Mouse (Mus musculus) lung, postnatal 0 days (tissue): ENCODE data around the gene Ctrl. TPM values are rescaled to one million over a fixed set of nuclear protein-coding genes. Genes with fewer than 3 reads are reported as not detected.

Source experiments
- ATAC-seq: fragments of 200-750 bp; cut with Nextera tagmentation; 2 replicates; pipeline ENCODE4 v1.8.0; 2017; ENCODE audit warnings: moderate library complexity
- DNase-seq: peaks from one replicate; pipeline ENCODE4 v3.0.0-alpha.2; 2016; ENCODE audit warnings: low spot score
- H3K27ac ChIP-seq: fragments of 300-500 bp; sonication (generic); 2 replicates; pipeline ENCODE4 v1.5.1; 2014; ENCODE audit warnings: antibody characterized with exemption, mild to moderate bottlenecking, low read length, mixed read lengths
- H3K27me3 ChIP-seq: fragments of 300-500 bp; sonication (generic); replicated peaks from 2 replicates; pipeline ENCODE4 v1.6.1; 2014; ENCODE audit warnings: low read length, mixed read lengths; ENCODE audit not compliant: insufficient read depth
- H3K36me3 ChIP-seq: fragments of 300-500 bp; sonication (generic); 2 replicates; pipeline ENCODE4 v1.6.1; 2014; ENCODE audit warnings: low read length, mixed read lengths; ENCODE audit not compliant: insufficient read depth
- H3K4me1 ChIP-seq: fragments of 300-500 bp; sonication (generic); 2 replicates; pipeline ENCODE4 v1.6.1; 2014; ENCODE audit warnings: antibody characterized with exemption, low read depth, low read length, mixed read lengths; ENCODE audit not compliant: insufficient read depth
- H3K4me2 ChIP-seq: fragments of 300-500 bp; sonication (generic); replicated peaks from 2 replicates; pipeline ENCODE4 v1.6.1; 2014; ENCODE audit warnings: low read depth, mild to moderate bottlenecking, low read length, moderate library complexity, mixed read lengths
- H3K4me3 ChIP-seq: fragments of 300-500 bp; sonication (generic); 2 replicates; pipeline ENCODE4 v1.5.1; 2014; ENCODE audit warnings: low read depth, low read length
- H3K9ac ChIP-seq: fragments of 300-500 bp; sonication (generic); replicated peaks from 2 replicates; pipeline ENCODE4 v1.6.1; 2014; ENCODE audit warnings: low read depth, mild to moderate bottlenecking
- H3K9me3 ChIP-seq: fragments of 300-500 bp; sonication (generic); 2 replicates; pipeline ENCODE4 v1.6.1; 2016; ENCODE audit warnings: low read length, mixed read lengths
- CTCF ChIP-seq: IDR thresholded peaks from 2 replicates; pipeline ENCODE4 v1.5.1; 2016; ENCODE audit warnings: antibody characterized with exemption, mild to moderate bottlenecking
- EP300 ChIP-seq: IDR thresholded peaks from 2 replicates; pipeline ENCODE4 v1.6.1; 2016; ENCODE audit warnings: antibody characterized with exemption, mild to moderate bottlenecking, control low read depth
- WGBS: fragments of 180-500 bp; shearing (Covaris S2); extraction: QIAGEN DNeasy Blood & Tissue Kit; methylation state at CpG from one replicate; pipeline ENCODE4 v1.1.7; 2014; 5-methylcytosine and 5-hydroxymethylcytosine counted together
- polyA plus RNA-seq: library from polyadenylated mRNA; unstranded; fragments of >200 nt; fragmentation: Nextera tagmentation; extraction: Ambion mirVana; gene quantifications from 2 replicates; pipeline ENCODE4 v1.2.1, GENCODE M21; 2015

Gene Ctrl
- polyA plus RNA-seq, 1 experiment from 2014 or later = 0.42 TPM

DNA sequence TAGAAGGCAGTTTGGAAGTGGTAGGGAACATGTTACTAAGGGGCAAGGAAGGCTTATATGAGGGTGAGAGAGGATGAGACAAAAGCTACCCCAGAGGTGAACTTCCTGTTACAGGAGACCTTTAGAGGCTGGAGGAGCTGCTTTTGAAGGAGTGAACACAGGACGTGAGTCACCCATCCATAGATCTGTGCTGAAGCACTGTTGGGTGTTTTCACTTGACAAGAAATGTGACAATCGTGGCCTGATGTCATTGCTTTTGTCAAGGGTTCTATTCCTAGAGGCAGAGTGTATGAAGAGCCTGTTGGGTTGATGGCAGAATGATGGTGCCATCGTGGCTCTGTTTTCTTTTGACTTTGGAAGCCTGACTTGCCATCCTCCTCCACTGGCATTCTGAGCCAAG lies 14.3 kb downstream of the Ctrl start:
- Histone ChIP-seq H3K36me3 (no peaks in the 10 kb centered on the region), H3K27me3 (no peaks in the 10 kb centered on the region), H3K4me1 (no peaks in the 10 kb centered on the region), H3K4me2 (no peak overlapping the region), H3K27ac (no peak overlapping the region), H3K4me3 (no peak overlapping the region), H3K9me3 (no peaks in the 10 kb centered on the region), H3K9ac (no peak overlapping the region)
- DNase-seq = no peak
- no peak for ATAC-seq
- WGBS = 86% methylated on average over 3 of the region's 3 CpGs
- TF ChIP-seq CTCF (no peak), EP300 (no peak)

DNA sequence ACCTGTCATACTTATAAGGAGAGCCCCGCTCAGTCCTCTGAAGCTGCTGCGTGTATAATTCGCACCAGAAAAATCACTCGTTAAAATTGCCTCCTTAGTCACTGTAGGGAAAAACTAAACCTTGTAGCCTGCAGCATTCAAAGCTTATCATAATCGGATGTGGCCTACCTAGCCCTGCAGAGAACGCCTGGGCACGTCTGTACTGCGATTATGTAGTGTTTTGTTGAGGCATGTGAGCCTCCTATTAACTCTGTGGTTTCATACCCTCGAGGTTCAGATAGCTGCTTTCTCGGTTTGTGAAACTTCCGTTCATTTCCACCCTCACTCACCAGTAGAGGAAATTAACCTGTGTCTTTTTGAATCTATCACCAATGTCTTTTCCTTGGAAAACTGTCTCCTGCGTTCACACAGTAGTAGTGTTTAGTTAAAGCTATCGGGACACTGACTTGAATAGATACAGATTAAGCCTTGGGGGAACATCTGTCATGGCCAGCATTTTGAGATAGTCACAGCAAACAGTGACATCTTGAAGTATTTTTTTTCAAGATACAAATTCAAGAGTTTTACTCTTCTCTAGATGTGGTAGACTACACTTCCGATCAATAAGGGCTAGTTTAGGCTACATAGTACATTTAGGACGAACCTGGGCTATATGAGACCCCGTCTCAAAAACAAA lies 32.6 kb downstream of the Ctrl start:
- ATAC-seq (0 out of 2 replicates have a peak, but pooled peaks have one; percentile 1), DNase-seq (no peak)
- Histone ChIP-seq H3K36me3 (no peaks in the 10 kb centered on the region), H3K4me2 (peak overlapping the region; percentile 79), H3K9ac (peak overlapping the region; percentile 98), H3K4me3 (peak overlapping the region; percentile 96), H3K9me3 (no peaks in the 10 kb centered on the region), H3K27me3 (no peaks in the 10 kb centered on the region), H3K27ac (peak overlapping the region; percentile 92), H3K4me1 (peaks cover 6% of the 10 kb centered on the region; the same call in 1 of the 2 replicates)
- TF ChIP-seq CTCF (no peak), EP300 (no peak)
- WGBS = 25% methylated on average over 16 of the region's 16 CpGs

DNA sequence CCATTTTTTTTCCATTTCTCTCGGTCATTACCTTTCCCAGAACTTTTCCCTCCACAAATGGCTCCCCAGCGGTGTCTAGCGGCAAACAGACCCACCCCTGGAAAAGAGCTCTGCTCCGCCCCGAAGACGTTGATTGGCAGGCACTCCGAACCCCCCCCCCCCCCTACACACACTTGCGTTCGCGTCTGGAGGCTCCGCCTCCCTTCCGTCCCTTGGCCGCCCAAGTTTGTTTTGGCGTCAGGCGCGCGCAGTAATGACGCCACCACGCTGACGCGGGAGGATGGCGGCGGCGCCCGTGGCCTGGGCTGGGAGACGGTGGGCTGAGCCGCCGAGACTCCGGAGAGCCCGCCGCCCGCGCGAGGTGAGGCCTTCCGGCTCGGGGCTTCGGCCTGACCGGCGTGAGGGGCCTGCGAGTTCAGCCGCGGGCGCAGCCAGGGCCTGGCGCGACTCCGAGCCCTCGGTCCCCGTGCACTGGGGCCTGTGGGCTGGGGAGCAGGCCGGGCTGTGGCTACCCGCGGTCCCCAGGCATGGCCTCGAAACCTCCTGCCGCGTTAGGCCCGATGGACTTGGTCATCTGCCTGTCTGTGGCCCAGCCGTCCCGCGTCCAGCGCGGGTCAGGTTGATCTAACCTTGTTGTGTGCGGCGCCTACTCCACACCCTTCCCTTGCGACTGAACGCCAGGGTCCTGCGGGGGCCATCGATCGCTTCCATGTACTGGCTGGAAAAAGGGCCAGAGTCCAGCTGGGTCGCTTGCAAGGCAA lies 33.3 kb downstream of the Ctrl start, which contains the start of gene Pskh1:
Gene Pskh1, plus strand, starts transcription at position 262 of the 761 bp plus-strand sequence.
- Histone ChIP-seq H3K9ac (peak within 1 kb of the TSS; percentile 98), H3K36me3 (no peaks in the 10 kb centered on the region), H3K4me1 (peaks cover 6% of the 10 kb centered on the region; the same call in 1 of the 2 replicates), H3K4me2 (peak within 1 kb of the TSS; percentile 79), H3K27ac (peak within 1 kb of the TSS; percentile 92), H3K9me3 (no peaks in the 10 kb centered on the region), H3K4me3 (peak within 1 kb of the TSS; percentile 96), H3K27me3 (no peaks in the 10 kb centered on the region)
- TF ChIP-seq EP300 (no peak), CTCF (peak; percentile 30)
- under 1% methylated on average over 51 of the region's 68 CpGs for WGBS
- peak; percentile 97 for ATAC-seq
- DNase-seq = peak; percentile 96

DNA sequence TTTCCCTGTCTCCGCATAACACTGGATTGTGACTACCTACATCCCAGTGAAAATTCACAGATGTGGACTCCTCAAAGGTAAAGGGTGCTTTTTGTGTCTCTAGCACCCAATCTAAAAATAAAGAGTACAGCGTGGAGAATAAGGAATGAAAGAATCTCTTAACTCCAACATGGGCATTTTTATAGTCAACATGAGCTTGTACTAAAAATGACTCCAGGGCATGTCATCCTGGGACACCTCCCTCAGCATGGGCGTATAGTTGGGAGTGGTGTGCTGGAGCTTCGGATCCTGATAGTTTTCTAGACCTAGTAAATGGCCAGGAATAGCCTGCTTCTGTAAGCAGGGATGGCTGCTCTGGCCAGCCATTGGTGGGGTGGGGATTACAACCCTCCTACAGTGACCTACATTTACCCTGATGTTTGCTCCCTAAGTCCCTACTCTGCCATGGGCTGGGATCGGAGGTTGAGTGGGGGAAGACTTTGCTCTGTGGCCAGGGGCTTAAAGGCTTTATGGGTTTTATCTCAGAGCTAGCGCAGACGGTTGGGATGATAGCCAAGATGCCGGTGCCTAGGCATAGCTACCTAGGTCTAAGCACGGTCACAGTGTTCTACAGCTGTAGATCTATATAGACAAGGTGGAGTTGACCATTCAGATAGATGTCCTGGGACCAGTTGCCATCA lies 35.7 kb downstream of the Ctrl start:
- Histone ChIP-seq H3K4me3 (no peak overlapping the region), H3K4me2 (no peak overlapping the region), H3K27me3 (no peaks in the 10 kb centered on the region), H3K27ac (no peak overlapping the region), H3K36me3 (no peaks in the 10 kb centered on the region), H3K4me1 (peaks cover 6% of the 10 kb centered on the region; the same call in 1 of the 2 replicates), H3K9me3 (no peaks in the 10 kb centered on the region), H3K9ac (no peak overlapping the region)
- TF ChIP-seq CTCF (no peak), EP300 (no peak)
- DNase-seq (no peak), ATAC-seq (no peak)
- 74% methylated on average over 9 of the region's 9 CpGs for WGBS

DNA sequence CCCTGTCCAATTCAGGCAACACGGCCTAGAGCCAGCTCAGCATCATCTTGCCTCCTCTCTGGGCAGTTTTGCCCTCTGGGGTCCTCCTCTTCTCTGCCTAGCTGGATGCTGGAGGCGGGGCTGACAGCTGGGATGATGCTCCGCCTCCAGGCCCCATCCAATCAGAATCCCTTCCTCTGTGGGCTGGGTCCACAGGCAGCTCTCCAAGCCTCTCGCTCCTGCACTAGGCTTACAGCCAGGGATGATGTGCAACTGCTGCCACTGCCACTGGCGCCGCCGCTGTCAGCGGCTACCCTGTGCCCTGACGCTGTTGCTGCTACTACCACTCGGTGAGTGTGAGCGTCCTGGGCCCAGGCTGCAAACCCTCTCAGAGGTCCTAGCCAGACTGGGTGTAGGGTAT lies 40.3 kb downstream of the Ctrl start, which contains the start of gene Nrn1l:
Gene Nrn1l, plus strand, starts transcription at position 229 of the 400 bp plus-strand sequence.
- Histone ChIP-seq H3K27ac (no peak within 1 kb of the TSS), H3K4me1 (no peaks in the 10 kb centered on the region), H3K36me3 (peaks cover 34% of the 10 kb centered on the region; the same call in 1 of the 2 replicates), H3K9ac (no peak within 1 kb of the TSS), H3K27me3 (no peaks in the 10 kb centered on the region), H3K4me2 (no peak within 1 kb of the TSS), H3K9me3 (no peaks in the 10 kb centered on the region), H3K4me3 (no peak within 1 kb of the TSS)
- peak; percentile 85 for DNase-seq
- ATAC-seq = peak; percentile 91
- 15% methylated on average over 11 of the region's 11 CpGs for WGBS
- TF ChIP-seq CTCF (peak; percentile 27), EP300 (no peak)

DNA sequence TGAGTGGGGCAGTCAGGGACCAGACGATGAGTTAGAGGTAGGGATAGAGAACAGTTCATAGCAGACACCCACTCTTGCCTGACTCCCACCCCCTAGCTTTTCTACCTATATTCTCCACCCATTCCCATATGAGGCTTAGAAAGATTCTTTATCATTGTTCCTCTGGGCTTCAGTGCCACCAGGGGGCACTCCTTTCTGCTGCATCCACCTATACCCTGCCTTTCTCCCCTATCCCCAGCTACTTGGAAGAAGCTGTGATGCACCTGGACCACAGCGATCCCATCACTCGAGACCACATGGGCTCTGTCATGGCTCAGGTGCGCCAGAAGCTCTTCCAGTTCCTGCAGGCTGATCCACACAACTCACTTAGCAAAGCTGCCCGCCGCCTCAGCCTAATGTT lies 41.2 kb downstream of the Ctrl start:
- peak; percentile 37 for DNase-seq
- ATAC-seq = no peak; the same call in 1 of the 2 replicates
- H3K36me3 ChIP-seq = peaks cover 39% of the 10 kb centered on the region; the same call in 1 of the 2 replicates
- H3K4me1 ChIP-seq = no peaks in the 10 kb centered on the region
- TF ChIP-seq CTCF (peak; percentile 63), EP300 (no peak)
- H3K4me3 ChIP-seq = no peak overlapping the region
- no peak overlapping the region for H3K4me2 ChIP-seq
- no peak overlapping the region for H3K27ac ChIP-seq
- no peaks in the 10 kb centered on the region for H3K9me3 ChIP-seq
- 82% methylated on average over 6 of the region's 6 CpGs for WGBS
- no peaks in the 10 kb centered on the region for H3K27me3 ChIP-seq
- H3K9ac ChIP-seq = no peak overlapping the region
